Mouse (Mus musculus) forebrain, embryonic 14.5 days (tissue): Measurements from ENCODE around the gene Cbfb. TPM values are rescaled to one million over a fixed set of nuclear protein-coding genes. Genes with fewer than 3 reads are reported as not detected.

ENCODE experiments used
- ATAC-seq: fragments of 200-750 bp; cut with Nextera tagmentation; 2 replicates; pipeline ENCODE4 v1.8.0; 2017; ENCODE audit warnings: mild to moderate bottlenecking, moderate library complexity
- DNase-seq: peaks from one replicate; pipeline ENCODE4 v3.0.0-alpha.2; 2015; ENCODE audit warnings: low spot score
- H3K27ac ChIP-seq: fragments of 300-500 bp; sonication (generic); 2 replicates; pipeline ENCODE4 v1.5.1; 2014; ENCODE audit warnings: low read depth, mild to moderate bottlenecking, control low read depth, low read length, moderate library complexity
- H3K27me3 ChIP-seq: fragments of 300-500 bp; sonication (generic); replicated peaks from 2 replicates; pipeline ENCODE4 v1.6.1; 2014; ENCODE audit warnings: low read length, control low read depth, mixed read lengths; ENCODE audit not compliant: control insufficient read depth, insufficient read depth
- H3K36me3 ChIP-seq: fragments of 300-500 bp; sonication (generic); 2 replicates; pipeline ENCODE4 v1.6.1; 2014; ENCODE audit warnings: low read length, control low read depth; ENCODE audit not compliant: control insufficient read depth, insufficient read depth
- H3K4me1 ChIP-seq: fragments of 300-500 bp; sonication (generic); 2 replicates; pipeline ENCODE4 v1.6.1; 2014; ENCODE audit warnings: antibody characterized with exemption, low read length, control low read depth; ENCODE audit not compliant: control insufficient read depth, insufficient read depth
- H3K4me2 ChIP-seq: fragments of 300-500 bp; sonication (generic); 2 replicates; pipeline ENCODE4 v1.6.1; 2014; ENCODE audit warnings: mild to moderate bottlenecking, control low read depth, low read length
- H3K4me3 ChIP-seq: fragments of 300-500 bp; sonication (generic); 2 replicates; pipeline ENCODE4 v1.5.1; 2014; ENCODE audit warnings: low read depth, low read length, control low read depth
- H3K9ac ChIP-seq: fragments of 300-500 bp; sonication (generic); 2 replicates; pipeline ENCODE4 v1.6.1; 2014; ENCODE audit warnings: mild to moderate bottlenecking, low read length, control low read depth, moderate library complexity
- H3K9me3 ChIP-seq: fragments of 300-500 bp; sonication (generic); replicated peaks from 2 replicates; pipeline ENCODE4 v1.6.1; 2016; ENCODE audit warnings: low read length, control low read depth, mixed read lengths; ENCODE audit not compliant: control insufficient read depth
- WGBS: fragments of 180-500 bp; shearing (Covaris S2); extraction: QIAGEN DNeasy Blood & Tissue Kit; methylation state at CpG from one replicate; pipeline ENCODE4 v1.1.7; 2014; 5-methylcytosine and 5-hydroxymethylcytosine counted together
- polyA plus RNA-seq: library from polyadenylated mRNA; unstranded; fragments of >200 nt; fragmentation: Nextera tagmentation; extraction: Ambion mirVana; gene quantifications from 2 replicates; pipeline ENCODE4 v1.2.1, GENCODE M21; 2014

Gene Cbfb
- polyA plus RNA-seq, 1 experiment from 2014 or later, result 34.5 TPM

- H3K36me3 ChIP-seq, result no peaks in the 10 kb centered on the region
- DNase-seq, result no peak
- H3K4me2 ChIP-seq, result no peak overlapping the region
- 64% methylated on average over 7 of the region's 7 CpGs for WGBS
- peaks cover 8% of the 10 kb centered on the region; the same call in 1 of the 2 replicates for H3K4me1 ChIP-seq
- no peaks in the 10 kb centered on the region for H3K9me3 ChIP-seq
- no peak overlapping the region for H3K9ac ChIP-seq
- H3K27me3 ChIP-seq, result peaks cover 68% of the 10 kb centered on the region
- H3K4me3 ChIP-seq, result no peak overlapping the region
- no peak overlapping the region for H3K27ac ChIP-seq
- no peak for ATAC-seq
Observed at GRCm38 (mm10) chr8:105260371-105261099, 90.1 kb downstream of the Cbfb start.

DNA sequence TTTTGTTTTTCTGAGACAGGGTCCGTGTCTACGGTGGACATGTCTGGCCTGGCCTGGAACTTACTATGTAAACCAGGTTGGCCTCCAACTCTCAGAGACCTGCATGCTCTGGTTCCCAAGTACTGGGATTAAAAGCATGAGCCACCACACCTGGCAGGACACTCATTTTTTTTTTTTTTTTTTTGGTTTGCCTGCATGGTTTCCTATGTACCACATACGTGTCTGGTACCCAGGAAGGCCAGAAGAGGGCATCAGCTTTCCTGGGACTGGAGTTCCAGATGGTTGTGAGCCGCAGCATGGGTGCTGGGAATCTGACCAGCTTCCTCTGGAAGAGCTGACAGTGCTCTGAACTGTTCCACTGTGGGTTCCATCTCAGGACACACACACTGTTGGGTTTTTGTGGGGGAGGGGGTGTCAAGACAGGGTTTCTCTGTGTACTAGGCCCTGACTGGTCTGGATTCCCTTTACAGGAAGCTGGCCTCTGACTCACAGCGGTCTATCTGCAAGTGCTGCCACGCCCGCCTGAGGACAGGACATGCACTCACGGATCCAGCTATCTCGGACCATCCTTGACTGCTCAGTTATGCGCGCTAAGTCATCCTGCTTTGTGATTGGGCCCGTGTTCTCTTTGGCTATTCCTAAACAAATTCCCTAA, 91.0 kb downstream of the Cbfb start:
- Histone ChIP-seq H3K4me3 (no peak overlapping the region), H3K27me3 (peaks cover 77% of the 10 kb centered on the region), H3K9me3 (no peaks in the 10 kb centered on the region), H3K4me1 (peaks cover 8% of the 10 kb centered on the region; the same call in 1 of the 2 replicates), H3K36me3 (no peaks in the 10 kb centered on the region), H3K4me2 (no peak overlapping the region), H3K27ac (no peak overlapping the region), H3K9ac (no peak overlapping the region)
- ATAC-seq, result no peak
- DNase-seq, result no peak
- 83% methylated on average over 12 of the region's 12 CpGs for WGBS

DNA sequence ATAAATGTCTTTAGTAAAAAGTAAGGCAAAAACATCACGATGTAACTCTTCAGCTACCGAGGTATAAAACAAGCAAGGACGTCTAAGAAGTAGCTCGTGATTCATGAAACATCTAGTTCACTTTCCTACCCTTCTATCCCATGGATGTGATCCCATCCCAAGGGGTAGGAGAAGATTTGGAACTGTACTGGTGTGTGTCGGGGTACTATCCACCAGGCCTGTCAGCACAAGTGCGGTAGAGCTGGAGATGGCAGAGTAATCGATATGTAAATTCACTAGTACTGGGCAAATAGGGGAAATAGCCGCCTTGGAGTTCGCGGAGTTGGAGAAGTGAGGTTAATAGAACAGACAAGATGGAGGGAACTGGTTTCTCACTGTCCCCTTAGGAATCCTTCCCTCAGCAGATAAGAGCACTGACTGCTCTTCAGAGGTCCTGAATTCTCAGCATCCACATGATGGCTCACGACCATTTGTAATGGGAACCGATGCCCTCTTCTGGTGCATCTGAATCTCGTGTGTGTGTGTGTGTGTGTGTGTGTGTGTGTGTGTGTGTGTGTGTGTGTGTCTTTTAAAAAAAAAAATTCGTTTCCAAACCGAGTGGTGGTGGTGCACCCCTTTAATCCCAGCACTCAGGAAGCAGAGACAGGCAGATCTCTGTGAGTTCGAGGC, 92.9 kb downstream of the Cbfb start:
- H3K4me1 ChIP-seq, result peaks cover 8% of the 10 kb centered on the region; the same call in 1 of the 2 replicates
- ATAC-seq, result no peak
- H3K4me2 ChIP-seq, result no peak overlapping the region; the same call in 1 of the 2 replicates
- H3K9me3 ChIP-seq, result no peaks in the 10 kb centered on the region
- no peak overlapping the region for H3K4me3 ChIP-seq
- no peaks in the 10 kb centered on the region for H3K36me3 ChIP-seq
- 45% methylated on average over 16 of the region's 16 CpGs for WGBS
- peaks cover 84% of the 10 kb centered on the region for H3K27me3 ChIP-seq
- DNase-seq, result no peak
- H3K9ac ChIP-seq, result no peak overlapping the region
- H3K27ac ChIP-seq, result no peak overlapping the region

GRCm38 (mm10) chr8:105264024-105264982, 93.8 kb downstream of the Cbfb start, which contains the start of the genes Tradd and Fbxl8:
Tradd (minus strand) TSS chr8:105264609.
Fbxl8 (plus strand) TSS chr8:105264648.
- DNase-seq (peak; percentile 52), ATAC-seq (peak; percentile 38)
- no peak within 1 kb of the TSS for H3K27ac ChIP-seq
- H3K4me2 ChIP-seq, result peak within 1 kb of the TSS; percentile 83
- H3K9ac ChIP-seq, result peak within 1 kb of the TSS; percentile 68
- WGBS, result 2% methylated on average over 54 of the region's 54 CpGs
- no peaks in the 10 kb centered on the region for H3K9me3 ChIP-seq
- H3K4me3 ChIP-seq, result peak within 1 kb of the TSS; percentile 52
- H3K4me1 ChIP-seq, result peaks cover 6% of the 10 kb centered on the region; the same call in 1 of the 2 replicates
- H3K36me3 ChIP-seq, result no peaks in the 10 kb centered on the region
- peaks cover 84% of the 10 kb centered on the region for H3K27me3 ChIP-seq

GRCm38 (mm10) chr8:105265128-105265527, 94.7 kb downstream of the Cbfb start:
- Histone ChIP-seq H3K4me1 (peaks cover 5% of the 10 kb centered on the region; the same call in 1 of the 2 replicates), H3K9me3 (no peaks in the 10 kb centered on the region), H3K4me2 (peak overlapping the region; percentile 83; the same call in 1 of the 2 replicates), H3K27me3 (peaks cover 84% of the 10 kb centered on the region), H3K9ac (no peak overlapping the region), H3K36me3 (no peaks in the 10 kb centered on the region), H3K27ac (no peak overlapping the region), H3K4me3 (peak overlapping the region; percentile 52; the same call in 1 of the 2 replicates)
- DNase-seq (no peak), ATAC-seq (no peak)
- WGBS, result 17% methylated on average over 10 of the region's 10 CpGs

DNA sequence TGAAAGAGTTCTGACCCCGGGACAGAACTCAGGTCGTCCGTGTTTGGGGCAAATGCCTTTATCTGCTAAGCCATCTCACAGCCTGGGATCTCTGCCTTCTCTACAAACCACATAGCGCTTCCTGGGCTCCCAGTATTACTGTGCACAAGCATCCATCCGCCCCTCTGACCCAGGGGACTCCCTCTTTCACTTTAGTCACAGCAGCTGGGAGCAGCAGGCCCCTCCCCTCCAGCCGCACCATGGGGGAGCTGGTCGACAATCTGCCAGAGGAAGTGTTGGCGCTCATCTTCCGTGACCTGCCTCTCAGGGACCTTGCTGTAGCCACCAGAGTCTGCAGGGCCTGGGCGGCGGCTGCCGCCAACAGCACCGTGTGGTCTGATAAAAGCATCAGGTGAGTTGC, 96.3 kb downstream of the Cbfb start:
- H3K27ac ChIP-seq, result no peak overlapping the region
- H3K27me3 ChIP-seq, result peaks cover 88% of the 10 kb centered on the region
- no peak overlapping the region for H3K4me3 ChIP-seq
- no peak overlapping the region for H3K4me2 ChIP-seq
- no peak for DNase-seq
- WGBS, result 7% methylated on average over 13 of the region's 13 CpGs
- no peak for ATAC-seq
- H3K4me1 ChIP-seq, result peaks cover 5% of the 10 kb centered on the region; the same call in 1 of the 2 replicates
- H3K36me3 ChIP-seq, result no peaks in the 10 kb centered on the region
- no peaks in the 10 kb centered on the region for H3K9me3 ChIP-seq
- no peak overlapping the region for H3K9ac ChIP-seq
